In genomic region chr14:55603633-55604576, GRCm38 (mm10) we compare ENCODE assay signal across 1 mouse cellular context.
TF ChIP-seq lines count a peak whose summit lies in the region.

No protein-coding gene starts in this region.

TF ChIP-seq in CH12.LX, 34 proteins besides CTCF, POLR2A, EP300 and RAD21:
- TF ChIP-seq TCF12 (IDR thresholded peaks at IDR 0.05; ENCODE audit: low read depth, low read length) (peak; percentile 73; the same call in 1 of the 2 replicates), ZC3H11A (IDR thresholded peaks at IDR 0.05; ENCODE audit: low read depth, low read length) (no peak), KAT2A (IDR thresholded peaks at IDR 0.05; ENCODE audit: insufficient replicate concordance, low read length) (no peak), ZKSCAN1 (IDR thresholded peaks at IDR 0.05; ENCODE audit: borderline replicate concordance, low read depth, low read length) (no peak), NRF1 (IDR thresholded peaks at IDR 0.05; ENCODE audit: low read depth, low read length) (peak; percentile 46; the same call in 1 of the 2 replicates), E2F4 (IDR thresholded peaks at IDR 0.05; ENCODE audit: insufficient replicate concordance, low read depth, low read length) (no peak), UBTF (IDR thresholded peaks at IDR 0.05; ENCODE audit: low read depth, low read length) (no peak), CHD1 (IDR thresholded peaks at IDR 0.05; ENCODE audit: low read depth, low read length) (no peak), SMC3 (IDR thresholded peaks at IDR 0.05; ENCODE audit: low read depth, low read length) (peak; percentile 79), ZNF384 (IDR thresholded peaks at IDR 0.05; ENCODE audit: low read depth, low read length) (no peak), PAX5 (IDR thresholded peaks at IDR 0.05; ENCODE audit: low read length) (no peak), IRF4 (IDR thresholded peaks at IDR 0.05; ENCODE audit: low read depth, low read length) (peak; percentile 91), TBP (conservative IDR thresholded peaks at IDR 0.05; ENCODE audit: low read depth, low read length) (peak; percentile 31; the same call in 1 of the 2 replicates), MXI1 (IDR thresholded peaks at IDR 0.05; ENCODE audit: low read depth, low read length) (peak; percentile 98), MEF2A (IDR thresholded peaks at IDR 0.05; ENCODE audit: borderline replicate concordance, low read depth, low read length) (peak; percentile 75), ELF1 (IDR thresholded peaks at IDR 0.05; ENCODE audit: low read depth, low read length) (peak; percentile 86), MYC (IDR thresholded peaks at IDR 0.05; ENCODE audit: low read depth, low read length) (peak; percentile 100), USF1 (IDR thresholded peaks at IDR 0.05; ENCODE audit: low read depth, low read length) (peak; percentile 94), ZMIZ1 (IDR thresholded peaks at IDR 0.05; ENCODE audit: low read depth, low read length) (peak; percentile 31; the same call in 1 of the 2 replicates), RCOR1 (conservative IDR thresholded peaks at IDR 0.05; ENCODE audit: low read depth, low read length) (0 out of 2 replicates have a peak, but pooled peaks have one; percentile 36), HCFC1 (IDR thresholded peaks at IDR 0.05; ENCODE audit: low read depth, low read length) (peak; percentile 70), USF2 (conservative IDR thresholded peaks at IDR 0.05; ENCODE audit: low read depth, low read length) (peak; percentile 95), ETS1 (conservative IDR thresholded peaks at IDR 0.05; ENCODE audit: low read depth, low read length) (0 out of 2 replicates have a peak, but pooled peaks have one; percentile 21), POLR2AphosphoS2 (IDR thresholded peaks at IDR 0.05; ENCODE audit: low read depth, low read length) (peak; percentile 92; the same call in 1 of the 2 replicates), NELFE (IDR thresholded peaks at IDR 0.05; ENCODE audit: low read depth, low read length) (peak; percentile 66), GABPA (IDR thresholded peaks at IDR 0.05; ENCODE audit: insufficient replicate concordance, low read depth, low read length) (no peak), MAX (IDR thresholded peaks at IDR 0.05; ENCODE audit: low read length) (peak; percentile 100), JUN (IDR thresholded peaks at IDR 0.05; ENCODE audit: insufficient read depth, low read depth, low read length) (no peak), MAFK (IDR thresholded peaks at IDR 0.05; ENCODE audit: insufficient replicate concordance, low read length) (0 out of 2 replicates have a peak, but pooled peaks have one; percentile 6), MAZ (IDR thresholded peaks at IDR 0.05; ENCODE audit: low read depth, low read length) (peak; percentile 85), CHD2 (IDR thresholded peaks at IDR 0.05; ENCODE audit: low read length) (peak; percentile 66; the same call in 1 of the 2 replicates), SIN3A (IDR thresholded peaks at IDR 0.05; ENCODE audit: low read length) (peak; percentile 91), BHLHE40 (IDR thresholded peaks at IDR 0.05; ENCODE audit: low read depth, low read length) (no peak), JUND (conservative IDR thresholded peaks at IDR 0.05; ENCODE audit: low read depth, low read length) (no peak)
